Mouse (Mus musculus) adrenal gland, postnatal 4 days (tissue): Measurements from ENCODE around the gene Icam2. TPM values are rescaled to one million over a fixed set of nuclear protein-coding genes. Genes with fewer than 3 reads are reported as not detected.

Source experiments
- DNase-seq, 2 experiments: peaks; one replicate each; pipeline ENCODE4 v3.0.0; 2021 to 2022; ENCODE audit warnings: low spot score in 2 of 2, mixed read lengths in 2 of 2
- total RNA-seq, 2 experiments: library from RNA; stranded (reverse); gene quantifications; 2 replicates each; pipeline ENCODE4 v1.2.3; 2021

Gene Icam2
- total RNA-seq, 2 experiments from 2014 or later = 21.8 to 24.3 TPM

DNA sequence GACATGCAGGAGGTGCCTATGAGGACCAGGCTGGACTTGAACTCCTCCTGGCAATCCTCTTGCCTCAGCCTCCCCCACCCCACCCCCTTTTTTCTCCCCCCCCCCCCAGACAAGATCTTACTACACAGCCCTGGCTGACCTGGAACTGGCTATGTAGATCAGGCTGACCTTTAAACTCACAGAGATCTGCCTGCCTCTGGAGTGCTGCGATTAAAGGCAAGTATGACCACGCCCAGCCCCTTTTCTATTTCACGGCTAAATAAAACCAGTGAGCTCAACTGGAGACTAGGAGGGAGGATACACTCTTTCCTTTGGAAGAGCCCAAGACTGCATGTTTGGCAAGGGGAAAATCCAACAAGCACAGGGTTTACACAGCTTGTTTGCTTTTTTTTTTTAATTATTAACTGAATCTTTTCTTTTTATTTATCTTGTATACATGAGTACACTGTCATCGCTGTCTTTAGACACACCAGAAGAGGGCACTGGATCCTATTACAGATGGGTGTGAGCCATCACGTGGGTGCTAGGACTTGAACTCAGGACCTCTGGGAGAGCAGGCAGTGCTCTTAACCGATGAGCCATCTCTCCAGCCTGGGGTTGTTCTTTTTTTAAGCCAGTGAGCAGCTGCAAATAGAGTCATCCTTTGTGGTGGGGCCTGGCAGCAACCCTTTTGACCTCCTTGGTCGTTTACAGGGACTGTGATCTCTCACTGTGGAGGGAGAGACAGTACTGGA lies 4.9 kb upstream of the Icam2 start:
- DNase-seq = no peak

DNA sequence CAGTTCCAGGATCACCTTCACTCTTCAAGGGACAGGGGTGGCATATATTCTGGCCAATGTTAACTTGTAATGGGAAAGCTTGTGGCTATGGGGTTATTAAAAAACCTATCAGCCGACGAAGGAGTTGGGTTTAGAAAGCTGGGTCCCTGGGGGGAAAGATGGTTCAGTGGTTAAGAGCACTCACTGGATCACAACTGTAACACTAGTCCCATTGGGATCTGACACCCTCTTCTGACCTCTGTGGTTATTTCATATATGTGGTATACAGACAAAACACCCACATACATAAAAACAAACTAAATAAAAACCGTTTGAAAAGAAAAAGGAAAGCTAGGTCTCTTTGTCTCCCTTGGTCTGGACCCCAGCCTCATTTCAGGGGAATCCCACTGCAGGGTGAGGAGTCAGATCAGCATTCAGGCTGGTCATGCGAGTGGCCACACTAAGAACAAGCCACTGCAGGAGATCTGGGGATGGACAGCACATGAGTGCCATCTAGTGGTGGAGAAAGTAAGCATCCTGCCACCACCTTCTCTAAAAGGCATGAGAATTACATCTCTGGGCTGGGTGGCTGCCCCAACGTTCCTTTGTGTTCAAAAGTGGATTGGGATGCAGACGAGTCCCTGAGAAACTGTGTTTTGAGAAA lies 3.8 kb upstream of the Icam2 start:
- DNase-seq = peak in 1 of 2 experiments; percentile 40

GRCm38 (mm10) chr11:106390757-106391156 lies 2.9 kb upstream of the Icam2 start:
- DNase-seq = no peak

DNA sequence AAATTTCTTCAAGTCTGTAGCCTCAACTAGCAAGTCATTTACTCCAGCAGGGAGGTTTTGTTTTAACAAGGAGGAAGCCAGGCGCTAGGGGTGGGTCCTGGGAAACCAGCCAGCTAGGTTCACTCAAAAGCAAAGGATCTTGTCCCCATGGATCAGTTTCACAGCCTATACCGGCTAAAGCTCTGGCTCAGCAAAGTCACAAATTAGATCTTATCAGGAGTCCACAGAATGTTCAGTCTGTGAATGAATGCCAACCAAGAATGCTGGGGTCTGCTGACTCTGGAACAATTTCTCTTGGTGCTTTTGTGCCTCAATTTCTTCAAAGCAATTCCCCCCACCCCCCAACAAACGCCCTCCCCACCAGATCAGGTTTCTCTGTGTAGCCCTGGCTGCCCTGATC lies 1.7 kb upstream of the Icam2 start:
- DNase-seq = no peak

- no peak for DNase-seq
Observed at GRCm38 (mm10) chr11:106387020-106387419, 855 bp downstream of the Icam2 start.

DNA sequence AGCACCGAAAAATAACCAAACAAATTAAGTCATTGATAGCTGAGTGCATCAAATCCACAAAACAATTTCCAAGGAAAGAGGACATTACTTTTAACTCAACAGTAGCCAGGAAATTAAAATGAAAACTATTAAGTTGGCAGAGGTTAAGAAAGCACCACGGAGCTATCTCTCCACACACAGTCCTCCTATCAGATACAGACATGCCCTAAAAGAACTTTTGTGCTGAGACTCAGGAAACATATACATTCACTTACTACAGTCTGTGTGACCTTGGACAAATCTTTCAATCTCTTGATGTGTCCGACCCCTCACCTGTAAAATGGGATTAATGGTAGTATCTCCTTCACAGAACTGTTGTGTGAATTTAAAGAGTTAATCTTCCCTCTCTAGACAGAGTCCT lies 1.5 kb downstream of the Icam2 start:
- no peak for DNase-seq

DNA sequence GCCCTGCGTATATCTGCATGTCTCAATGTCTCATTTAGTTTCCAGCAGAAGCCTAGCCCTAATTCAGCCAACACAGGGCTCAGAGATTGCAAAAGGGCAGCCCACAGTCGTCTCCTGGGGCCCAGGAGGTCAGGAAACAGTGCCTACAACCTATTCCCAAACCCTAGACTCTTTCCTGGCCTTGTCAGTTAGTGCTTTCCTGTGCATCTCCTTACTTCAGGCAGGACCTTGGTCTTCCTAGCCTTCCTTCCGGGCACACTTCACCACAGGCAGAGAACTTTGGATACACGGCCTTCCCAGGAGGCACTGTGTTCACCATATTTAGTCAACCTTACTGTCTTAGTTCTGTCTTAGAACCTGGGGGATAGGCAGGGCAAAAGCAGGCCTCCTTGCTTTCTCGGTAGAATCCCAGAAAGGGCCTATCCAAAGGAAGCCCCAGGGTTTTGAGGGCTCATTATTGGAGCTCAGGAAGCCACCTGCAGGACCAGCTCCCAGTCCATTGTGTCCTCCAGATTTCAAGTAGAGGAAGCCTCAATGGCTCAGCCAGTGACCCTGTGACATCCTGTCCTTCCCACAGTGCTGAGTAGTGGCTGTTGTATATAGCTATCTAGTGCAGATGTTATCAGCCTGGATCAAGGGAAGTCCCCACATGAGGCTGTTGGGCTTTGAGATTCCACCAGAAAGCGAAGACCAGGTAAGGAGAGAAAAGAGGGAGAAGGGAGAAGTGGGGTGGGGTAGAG lies 4.7 kb downstream of the Icam2 start:
- no peak for DNase-seq

DNA sequence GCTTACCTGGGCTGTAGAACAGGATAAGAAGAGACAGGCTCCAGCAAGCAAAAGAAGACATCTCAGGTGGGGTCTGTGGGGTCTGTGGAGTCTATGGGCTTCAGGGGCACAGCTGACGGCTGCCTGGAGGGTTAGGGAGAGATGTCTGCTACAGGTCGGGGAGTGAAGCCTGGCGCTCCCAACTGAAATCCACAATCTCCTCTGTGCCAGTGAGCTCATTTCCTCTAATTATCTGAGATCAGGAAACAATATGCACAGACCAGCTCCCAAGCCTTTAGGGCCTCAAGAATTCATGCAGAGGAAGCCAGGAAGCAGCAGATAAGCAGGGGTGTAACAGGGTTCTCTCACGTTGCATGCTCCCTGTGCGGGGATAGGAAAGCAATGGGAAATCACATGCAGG lies 5.5 kb downstream of the Icam2 start:
- no peak for DNase-seq

DNA sequence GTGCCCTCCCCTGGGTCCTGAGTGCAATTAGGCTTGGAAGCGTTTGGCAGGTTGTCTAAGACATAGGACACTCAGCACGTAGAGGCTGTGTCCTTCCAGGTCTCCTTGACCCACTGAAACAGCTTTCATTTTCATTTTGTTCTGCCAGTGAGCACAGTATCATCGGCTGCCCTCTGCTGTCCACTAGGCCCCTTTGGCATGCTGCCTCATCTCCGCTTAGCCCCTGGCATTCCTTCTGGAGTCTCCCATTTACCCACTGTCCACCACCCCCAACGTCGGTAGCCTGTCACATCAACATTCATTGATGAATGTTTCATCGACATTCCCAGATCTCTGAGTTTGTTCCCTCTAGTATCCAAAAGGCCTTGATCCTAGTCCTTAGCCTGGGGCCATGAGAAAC lies 6.0 kb downstream of the Icam2 start:
- DNase-seq = no peak

DNA sequence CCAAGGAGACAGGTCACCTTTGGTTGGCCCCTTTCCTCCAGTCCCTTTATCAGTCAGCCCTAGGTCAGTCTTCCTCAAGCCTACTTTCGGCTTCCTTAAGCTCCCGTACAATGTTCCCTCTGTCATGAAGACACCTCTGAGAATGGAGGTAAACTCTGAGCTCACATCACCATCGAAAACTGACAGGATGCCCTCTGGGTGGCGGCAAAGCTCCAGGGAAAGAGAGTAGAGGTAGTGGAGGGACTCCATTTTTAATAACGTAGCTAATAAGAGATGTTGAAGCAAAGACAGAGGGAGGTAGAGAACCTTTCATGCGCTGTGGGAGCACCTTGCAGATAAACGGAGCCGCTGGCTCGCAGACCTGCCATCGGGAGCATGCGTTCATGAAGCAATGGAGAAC lies 6.9 kb downstream of the Icam2 start:
- no peak for DNase-seq

- no peak for DNase-seq
Observed at GRCm38 (mm10) chr11:106374979-106375378, 12.9 kb downstream of the Icam2 start.

DNA sequence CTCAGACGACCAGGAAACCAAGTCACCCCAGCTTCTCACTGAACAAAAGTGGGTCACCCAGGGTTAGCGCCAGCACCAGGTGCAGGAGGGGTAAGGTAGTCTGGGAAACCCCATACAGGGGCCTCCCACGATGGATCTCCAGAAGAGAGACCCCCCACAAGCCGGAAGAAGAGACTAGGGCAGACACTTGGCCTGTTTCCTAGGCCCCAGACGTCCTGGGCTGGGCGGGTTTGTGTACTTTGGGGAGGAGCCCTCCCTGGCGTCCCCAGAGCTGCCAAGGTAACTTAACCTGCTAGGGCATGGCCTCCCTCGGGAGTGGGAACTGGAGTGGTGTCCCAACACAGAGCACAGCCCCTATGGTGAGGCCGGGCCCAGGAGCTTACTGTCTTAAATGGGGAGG lies 13.3 kb downstream of the Icam2 start:
- no peak for DNase-seq

GRCm38 (mm10) chr11:106373998-106374397 lies 13.9 kb downstream of the Icam2 start:
- no peak for DNase-seq

DNA sequence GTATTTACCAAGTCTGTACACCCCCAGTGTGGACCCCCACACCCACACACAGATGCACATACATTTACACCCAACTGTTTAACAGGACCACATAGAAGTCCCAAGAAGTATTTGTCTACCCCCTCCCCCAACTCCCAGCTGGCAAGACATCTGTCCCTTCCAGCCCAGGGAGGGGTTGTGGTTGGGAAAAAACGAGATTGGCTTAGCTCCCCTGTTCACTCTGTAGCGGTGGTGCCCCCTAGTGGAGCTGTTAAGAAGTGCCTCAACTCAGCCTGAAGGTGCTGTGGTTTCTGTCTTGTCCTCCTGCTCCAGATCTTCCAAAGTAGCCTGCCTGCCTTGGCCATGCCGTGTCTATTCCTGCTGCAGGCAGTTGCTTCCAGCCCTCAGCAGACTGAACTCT lies 21.6 kb downstream of the Icam2 start:
- DNase-seq = peak; percentile 66 to 73

GRCm38 (mm10) chr11:106365366-106365765 lies 22.5 kb downstream of the Icam2 start, which contains the start of gene Prr29:
Prr29 (plus strand) TSS chr11:106365472.
- DNase-seq = no peak

DNA sequence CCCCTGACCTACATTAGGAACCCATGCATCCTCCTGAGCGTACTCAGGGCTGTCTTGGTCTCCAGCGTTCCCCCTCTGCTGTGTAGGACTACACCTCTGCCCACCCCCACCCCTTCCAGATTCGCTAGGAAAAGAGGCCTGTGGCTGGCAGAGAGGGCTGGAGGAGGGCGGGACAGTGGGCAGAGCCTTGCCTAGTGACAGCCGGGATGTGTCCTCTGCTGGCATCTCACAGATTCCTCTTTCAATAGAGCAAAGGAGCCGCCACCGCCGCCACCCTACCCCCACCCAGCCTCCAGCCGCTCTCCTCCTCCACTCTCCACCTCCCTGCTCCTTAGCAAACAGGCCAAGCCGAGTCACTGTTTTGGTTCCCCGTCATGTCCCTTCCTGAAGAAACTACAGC lies 23.2 kb downstream of the Icam2 start:
- no peak for DNase-seq

DNA sequence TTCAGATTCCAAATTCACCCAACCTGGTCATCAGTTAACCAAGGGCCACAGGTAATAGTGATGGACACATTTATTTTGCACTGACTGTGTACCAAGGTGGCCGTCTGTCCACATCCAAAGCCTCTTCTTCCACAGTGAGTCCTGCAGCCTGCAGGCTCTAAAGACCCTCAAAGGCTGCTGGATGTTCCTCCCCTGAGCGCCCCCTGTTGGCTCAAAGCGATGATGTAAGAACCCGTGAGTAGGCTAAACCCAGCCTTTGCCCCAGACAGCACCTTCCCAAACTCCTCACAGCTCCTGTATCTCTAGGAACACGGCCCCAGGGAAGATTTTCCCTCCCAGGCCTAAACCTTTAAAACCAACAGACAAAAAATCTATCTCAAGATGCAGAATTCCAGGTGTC lies 28.5 kb downstream of the Icam2 start:
- DNase-seq = no peak

DNA sequence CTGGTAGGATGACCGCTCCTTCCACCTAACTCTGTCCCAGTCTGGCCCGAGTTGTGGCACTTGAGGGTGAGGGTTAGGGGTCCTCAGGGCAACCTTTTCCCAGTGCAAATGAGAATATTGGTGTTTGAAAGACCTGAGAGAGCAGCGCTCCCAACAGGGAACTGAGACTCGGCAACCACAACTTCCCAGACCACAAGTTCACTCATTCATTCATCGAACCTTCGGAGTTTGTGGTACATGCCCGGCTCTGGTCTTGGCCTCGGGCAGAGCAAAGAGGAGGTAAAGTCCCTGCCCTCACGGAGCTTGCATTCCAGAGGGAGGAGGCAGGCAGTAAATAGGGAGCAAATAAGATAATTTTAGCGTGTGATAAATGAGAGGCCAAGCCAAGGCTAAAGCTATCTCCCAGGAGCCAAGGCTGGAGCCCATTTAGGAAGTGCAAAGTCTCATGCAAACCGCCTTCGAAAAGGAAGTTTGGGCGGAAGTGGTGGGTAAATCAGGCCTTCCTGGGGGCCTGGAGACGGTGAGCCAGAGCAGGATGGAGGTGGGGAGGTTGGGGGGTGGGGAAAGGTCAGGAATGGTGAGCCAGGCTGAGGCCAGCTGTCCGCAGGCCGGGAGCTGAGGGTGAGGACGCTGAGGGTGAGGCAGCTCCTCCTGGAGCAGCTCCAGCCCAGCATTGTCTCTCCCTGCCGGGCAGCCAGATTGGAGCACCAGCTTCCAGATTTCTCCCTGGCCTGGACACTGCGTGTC lies 32.3 kb downstream of the Icam2 start:
- no peak for DNase-seq

GRCm38 (mm10) chr11:106354181-106354580 lies 33.7 kb downstream of the Icam2 start:
- DNase-seq = no peak

DNA sequence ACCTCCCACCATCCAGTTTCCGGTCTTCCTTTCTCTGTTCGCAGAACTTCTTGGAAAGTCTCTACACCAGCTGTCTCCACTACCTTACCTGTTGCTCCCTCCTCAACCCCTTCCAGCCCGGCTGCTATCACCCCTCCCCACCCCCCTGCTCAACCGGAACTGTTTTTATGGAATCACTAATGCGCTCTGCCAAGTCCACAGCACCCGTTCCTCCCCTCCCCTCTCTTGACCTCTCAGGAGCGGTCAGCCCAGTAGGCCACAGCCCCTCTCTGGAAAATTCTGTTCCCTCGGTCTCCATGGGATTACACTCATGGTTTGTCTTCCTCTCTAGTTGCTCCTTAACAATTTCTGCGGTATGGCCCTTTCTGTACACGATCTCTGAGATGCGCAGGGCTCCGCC lies 34.7 kb downstream of the Icam2 start, which contains the start of gene Scn4a:
Scn4a (minus strand) TSS at position 101 of the 400 bp plus-strand sequence.
- no peak for DNase-seq

GRCm38 (mm10) chr11:106351941-106352340 lies 35.9 kb downstream of the Icam2 start:
- no peak for DNase-seq
